Mouse (Mus musculus) liver, adult 2 months (tissue): ENCODE results near the gene Nf1. TPM values are rescaled to one million over a fixed set of nuclear protein-coding genes. Genes with fewer than 3 reads are reported as not detected.

Experiments
- DNase-seq: peaks from one replicate; pipeline ENCODE4 v3.0.0-alpha.2; 2011; ENCODE audit warnings: low read depth, low spot score; ENCODE audit errors: extremely low read depth
- H3K27ac ChIP-seq: fragments of 200-500 bp; replicated peaks from 2 replicates; pipeline ENCODE4 v1.5.1; 2012; ENCODE audit warnings: low read depth, mild to moderate bottlenecking, control low read depth, inconsistent platforms, low read length; ENCODE audit not compliant: insufficient read depth
- H3K27me3 ChIP-seq: fragments of 200-500 bp; 2 replicates; pipeline ENCODE4 v1.6.1; 2012; ENCODE audit warnings: mild to moderate bottlenecking, moderate library complexity, low read length, inconsistent platforms; ENCODE audit not compliant: control insufficient read depth, insufficient read depth
- H3K36me3 ChIP-seq: fragments of 200-500 bp; 2 replicates; pipeline ENCODE4 v1.6.1; 2012; ENCODE audit warnings: low read length, inconsistent platforms; ENCODE audit not compliant: control insufficient read depth, insufficient read depth
- H3K4me1 ChIP-seq: fragments of 200-500 bp; 2 replicates; pipeline ENCODE4 v1.6.1; 2011; ENCODE audit warnings: low read length; ENCODE audit not compliant: control insufficient read depth, insufficient read depth
- H3K4me3 ChIP-seq: fragments of 200-500 bp; 2 replicates; pipeline ENCODE4 v1.5.1; 2011; ENCODE audit warnings: low read depth, mild to moderate bottlenecking, control low read depth, low read length, moderate library complexity; ENCODE audit not compliant: insufficient read depth
- H3K79me2 ChIP-seq: fragments of 200-500 bp; 2 replicates; pipeline ENCODE4 v1.6.1; 2012; ENCODE audit warnings: inconsistent platforms, mild to moderate bottlenecking, low read length, moderate library complexity; ENCODE audit not compliant: control insufficient read depth, insufficient read depth
- H3K9ac ChIP-seq: fragments of 200-500 bp; 2 replicates; pipeline ENCODE4 v1.6.1; 2012; ENCODE audit warnings: low read depth, mild to moderate bottlenecking, control low read depth, inconsistent platforms, low read length
- CTCF ChIP-seq: fragments of 200-500 bp; IDR thresholded peaks from 2 replicates; pipeline ENCODE4 v1.5.1; 2011; ENCODE audit warnings: low read depth, low read length, control low read depth
- POLR2A ChIP-seq: fragments of 200-500 bp; IDR thresholded peaks from 2 replicates; pipeline ENCODE4 v1.6.1; 2011; ENCODE audit warnings: low read length, control low read depth; ENCODE audit not compliant: insufficient read depth; ENCODE audit errors: extremely low read depth
- WGBS: fragments of 180-500 bp; shearing (Covaris S2); methylation state at CpG from one replicate; pipeline ENCODE4 v1.1.7; 2018; 5-methylcytosine and 5-hydroxymethylcytosine counted together
- polyA plus RNA-seq: library from polyadenylated mRNA; depleted of rRNA; stranded (reverse); fragments of >200 nt; gene quantifications from 2 replicates; pipeline ENCODE4 v1.2.3, GENCODE M21; 2012
- total RNA-seq: library from RNA; depleted of rRNA; stranded (reverse); fragments of >200 nt; gene quantifications from 2 replicates; pipeline ENCODE4 v1.2.3, GENCODE M21; 2014

The Nf1 gene
- total and polyA plus RNA-seq, 2 experiments: 5.5 to 21.1 TPM

GRCm38 (mm10) chr11:79527739-79528384, 188.4 kb downstream of the Nf1 start:
- Histone ChIP-seq H3K4me1 (no peaks in the 10 kb centered on the region), H3K27me3 (no peaks in the 10 kb centered on the region), H3K36me3 (peaks cover 2% of the 10 kb centered on the region; the same call in 1 of the 2 replicates), H3K27ac (peak overlapping the region; percentile 42), H3K9ac (peak overlapping the region; percentile 21; the same call in 1 of the 2 replicates), H3K79me2 (no peaks in the 10 kb centered on the region), H3K4me3 (no peak overlapping the region; the same call in 1 of the 2 replicates)
- TF ChIP-seq POLR2A (no peak), CTCF (no peak)
- peak; percentile 47 for DNase-seq
- WGBS: 86% methylated on average over 5 of the region's 5 CpGs

- no peak overlapping the region for H3K4me3 ChIP-seq
- no peak overlapping the region; the same call in 1 of the 2 replicates for H3K27ac ChIP-seq
Observed at GRCm38 (mm10) chr11:79528601-79529000, 189.1 kb downstream of the Nf1 start.

GRCm38 (mm10) chr11:79529226-79529625, 189.7 kb downstream of the Nf1 start:
- H3K27ac ChIP-seq: no peak overlapping the region
- 90% methylated on average over 6 of the region's 6 CpGs for WGBS
- H3K79me2 ChIP-seq: no peaks in the 10 kb centered on the region
- no peak for DNase-seq
- no peak overlapping the region for H3K4me3 ChIP-seq
- H3K9ac ChIP-seq: no peak overlapping the region
- peaks cover 4% of the 10 kb centered on the region for H3K4me1 ChIP-seq
- H3K36me3 ChIP-seq: peaks cover under 1% of the 10 kb centered on the region; the same call in 1 of the 2 replicates
- no peaks in the 10 kb centered on the region for H3K27me3 ChIP-seq
- TF ChIP-seq CTCF (no peak), POLR2A (no peak)

More at GRCm38 (mm10) chr11:79528601-79529000, 189.1 kb downstream of the Nf1 start:
- Histone ChIP-seq H3K27me3 (no peaks in the 10 kb centered on the region), H3K79me2 (no peaks in the 10 kb centered on the region), H3K9ac (no peak overlapping the region), H3K4me1 (no peaks in the 10 kb centered on the region), H3K36me3 (peaks cover 2% of the 10 kb centered on the region; the same call in 1 of the 2 replicates)
- 95% methylated on average over 3 of the region's 3 CpGs for WGBS
- TF ChIP-seq POLR2A (no peak), CTCF (no peak)
- DNase-seq: no peak

- Histone ChIP-seq H3K79me2 (no peaks in the 10 kb centered on the region), H3K27me3 (no peaks in the 10 kb centered on the region), H3K9ac (no peak overlapping the region), H3K4me1 (peaks cover 5% of the 10 kb centered on the region), H3K36me3 (no peaks in the 10 kb centered on the region; the same call in 1 of the 2 replicates), H3K4me3 (peak overlapping the region; percentile 34), H3K27ac (no peak overlapping the region)
- DNase-seq: no peak
- TF ChIP-seq POLR2A (no peak), CTCF (no peak)
- 77% methylated on average over 2 of the region's 2 CpGs for WGBS
Observed at GRCm38 (mm10) chr11:79529736-79530135, 190.2 kb downstream of the Nf1 start.

GRCm38 (mm10) chr11:79530333-79530761, 190.9 kb downstream of the Nf1 start, which contains the start of the genes Evi2 and Evi2a:
Gene Evi2 (minus strand): TSS chr11:79530589.
Gene Evi2a (minus strand): TSS chr11:79530609.
- TF ChIP-seq CTCF: no peak
- TF ChIP-seq POLR2A: no peak
- peak within 1 kb of the TSS; percentile 34 for H3K4me3 ChIP-seq
- H3K27me3 ChIP-seq: no peaks in the 10 kb centered on the region
- DNase-seq: no peak
- no peaks in the 10 kb centered on the region; the same call in 1 of the 2 replicates for H3K36me3 ChIP-seq
- H3K27ac ChIP-seq: no peak within 1 kb of the TSS
- H3K4me1 ChIP-seq: peaks cover 5% of the 10 kb centered on the region
- 81% methylated on average over 7 of the region's 7 CpGs for WGBS
- no peak within 1 kb of the TSS for H3K9ac ChIP-seq
- no peaks in the 10 kb centered on the region for H3K79me2 ChIP-seq

GRCm38 (mm10) chr11:79530774-79531173, 191.3 kb downstream of the Nf1 start:
- Histone ChIP-seq H3K36me3 (no peaks in the 10 kb centered on the region; the same call in 1 of the 2 replicates), H3K4me1 (peaks cover 5% of the 10 kb centered on the region), H3K27me3 (no peaks in the 10 kb centered on the region), H3K79me2 (no peaks in the 10 kb centered on the region), H3K9ac (no peak overlapping the region), H3K4me3 (no peak overlapping the region), H3K27ac (no peak overlapping the region)
- WGBS: 92% methylated on average over 11 of the region's 11 CpGs
- DNase-seq: no peak
- TF ChIP-seq POLR2A (no peak), CTCF (no peak)
